Mouse (Mus musculus): ENCODE data around the gene Ttc41. TPM values are rescaled to one million over a fixed set of nuclear protein-coding genes. Genes with fewer than 3 reads are reported as not detected.
A peak's percentile ranks its signal among the peaks of the same experiment; 100 is the strongest.

Ttc41 gene
- polyA plus RNA-seq, 2 experiments = 0.98 to 2.5 TPM

DNA sequence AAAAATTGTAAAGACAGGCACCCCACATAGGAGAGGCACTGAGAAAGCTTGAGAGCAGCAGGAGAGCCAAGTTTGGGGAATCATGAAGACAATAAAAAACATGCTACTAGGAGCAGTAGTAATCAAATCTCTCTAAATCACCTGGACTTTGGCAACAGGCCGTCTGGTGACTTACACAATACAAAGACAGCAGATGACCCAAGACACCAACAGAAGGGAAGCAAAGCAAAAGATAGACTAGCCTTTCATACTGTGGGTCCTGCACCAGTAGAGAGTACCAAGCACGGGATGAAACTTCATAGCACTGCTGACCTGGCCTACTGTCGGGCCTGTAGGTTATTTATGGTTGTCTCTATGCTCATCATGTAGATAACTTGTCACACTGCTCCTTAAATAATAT is 5.4 kb upstream of the Ttc41 start:
- H3K9me3 ChIP-seq (ENCODE audit: control insufficient read depth, low read length) = no peaks in the 10 kb centered on the region
- peaks cover 80% of the 10 kb centered on the region for H3K36me3 ChIP-seq (ENCODE audit: control insufficient read depth, insufficient read depth, low read length)
- 0 out of 2 replicates have a peak overlapping the region, but pooled peaks have one; percentile 19 for H3K4me2 ChIP-seq (replicated peaks; ENCODE audit: low read depth, low read length, severe bottlenecking)
- TF ChIP-seq POLR2A (IDR thresholded peaks at IDR 0.05; ENCODE audit: borderline replicate concordance, extremely low read depth, insufficient read depth, insufficient read length) = no peak
- WGBS = 61% methylated on average over 3 of the region's 3 CpGs
- DNase-seq (ENCODE audit: low spot score) (no peak), ATAC-seq (ENCODE audit: low FRiP score, low read depth) (no peak)
- H3K27ac ChIP-seq (replicated peaks; ENCODE audit: low read depth, low read length) = no peak overlapping the region
- no peak overlapping the region for H3K4me3 ChIP-seq (replicated peaks; ENCODE audit: low read length)
- H3K9ac ChIP-seq (ENCODE audit: low read depth, low read length, severe bottlenecking) = no peak overlapping the region
- peaks cover 37% of the 10 kb centered on the region for H3K4me1 ChIP-seq (ENCODE audit: control insufficient read depth, insufficient read depth, low read length)
- no peaks in the 10 kb centered on the region for H3K27me3 ChIP-seq (ENCODE audit: control insufficient read depth, insufficient read depth, low read length)

DNA sequence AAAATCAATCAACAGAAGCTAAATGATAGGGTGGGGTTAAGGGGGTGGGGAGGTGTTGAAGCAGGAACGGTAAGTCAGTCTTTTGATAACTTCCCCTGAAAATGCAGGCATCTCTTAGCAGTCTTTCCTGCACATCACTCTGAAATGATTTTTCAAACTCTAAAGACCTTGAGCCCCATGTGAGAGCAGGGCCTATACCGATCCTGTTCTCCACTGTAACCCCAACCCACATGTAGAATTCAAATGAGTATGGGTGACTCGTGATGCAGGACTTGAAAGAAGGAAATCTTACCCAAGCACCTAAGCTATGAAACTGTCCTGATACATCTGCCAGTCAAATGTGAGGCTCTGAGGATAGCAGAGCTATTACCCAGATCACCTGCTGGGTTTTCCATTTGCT is 4.6 kb upstream of the Ttc41 start:
- WGBS = 56% methylated on average over 3 of the region's 3 CpGs
- peaks cover 73% of the 10 kb centered on the region for H3K36me3 ChIP-seq (ENCODE audit: control insufficient read depth, insufficient read depth, low read length)
- peak overlapping the region; percentile 4; the same call in 1 of the 2 replicates for H3K4me3 ChIP-seq (replicated peaks; ENCODE audit: low read length)
- no peaks in the 10 kb centered on the region for H3K27me3 ChIP-seq (ENCODE audit: control insufficient read depth, insufficient read depth, low read length)
- ATAC-seq (ENCODE audit: low FRiP score, low read depth) (no peak), DNase-seq (ENCODE audit: low spot score) (no peak)
- H3K9ac ChIP-seq (ENCODE audit: low read depth, low read length, severe bottlenecking) = 0 out of 2 replicates have a peak overlapping the region, but pooled peaks have one; percentile 6
- peaks cover 37% of the 10 kb centered on the region for H3K4me1 ChIP-seq (ENCODE audit: control insufficient read depth, insufficient read depth, low read length)
- H3K9me3 ChIP-seq (ENCODE audit: control insufficient read depth, low read length) = no peaks in the 10 kb centered on the region
- H3K27ac ChIP-seq (replicated peaks; ENCODE audit: low read depth, low read length) = no peak overlapping the region
- TF ChIP-seq POLR2A (IDR thresholded peaks at IDR 0.05; ENCODE audit: borderline replicate concordance, extremely low read depth, insufficient read depth, insufficient read length) = no peak
- no peak overlapping the region for H3K4me2 ChIP-seq (replicated peaks; ENCODE audit: low read depth, low read length, severe bottlenecking)

GRCm38 (mm10) chr10:86702312-86702920 is 3.2 kb upstream of the Ttc41 start:
- peak overlapping the region; percentile 93; the same call in 1 of the 2 replicates for H3K4me3 ChIP-seq (replicated peaks; ENCODE audit: low read length)
- no peak for DNase-seq (ENCODE audit: low spot score)
- 42% methylated on average over 4 of the region's 4 CpGs for WGBS

DNA sequence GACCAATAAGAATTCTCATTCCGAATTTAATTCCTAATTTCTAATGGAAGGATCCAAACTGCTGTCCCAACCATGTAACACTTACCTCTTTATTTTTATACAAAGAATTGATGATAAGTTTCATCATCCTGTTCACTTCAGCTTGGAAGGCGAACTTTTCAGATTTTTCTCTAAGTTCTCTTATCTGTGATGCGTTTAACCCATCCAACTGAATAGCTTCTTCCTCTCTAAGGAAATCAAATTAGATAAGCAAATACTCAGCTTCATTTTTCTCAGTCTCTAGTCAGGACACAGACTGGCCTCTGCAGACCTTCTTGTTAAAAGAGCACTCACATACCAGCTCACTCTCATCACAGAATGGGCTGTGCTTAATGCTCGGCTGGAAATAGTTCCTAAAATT is 2.2 kb upstream of the Ttc41 start:
- TF ChIP-seq POLR2A (IDR thresholded peaks at IDR 0.05; ENCODE audit: borderline replicate concordance, extremely low read depth, insufficient read depth, insufficient read length) = no peak
- peaks cover 37% of the 10 kb centered on the region for H3K4me1 ChIP-seq (ENCODE audit: control insufficient read depth, insufficient read depth, low read length)
- no peak for DNase-seq (ENCODE audit: low spot score)
- no peaks in the 10 kb centered on the region for H3K9me3 ChIP-seq (ENCODE audit: control insufficient read depth, low read length)
- H3K27me3 ChIP-seq (ENCODE audit: control insufficient read depth, insufficient read depth, low read length) = no peaks in the 10 kb centered on the region
- no peak for ATAC-seq (ENCODE audit: low FRiP score, low read depth)
- H3K9ac ChIP-seq (ENCODE audit: low read depth, low read length, severe bottlenecking) = peak overlapping the region; percentile 95; the same call in 1 of the 2 replicates
- H3K4me3 ChIP-seq (replicated peaks; ENCODE audit: low read length) = peak overlapping the region; percentile 93
- H3K4me2 ChIP-seq (replicated peaks; ENCODE audit: low read depth, low read length, severe bottlenecking) = peak overlapping the region; percentile 84
- 71% methylated on average over 4 of the region's 4 CpGs for WGBS
- H3K27ac ChIP-seq (replicated peaks; ENCODE audit: low read depth, low read length) = no peak overlapping the region
- peaks cover 55% of the 10 kb centered on the region for H3K36me3 ChIP-seq (ENCODE audit: control insufficient read depth, insufficient read depth, low read length)

More at GRCm38 (mm10) chr10:86702312-86702920, 3.2 kb upstream of the Ttc41 start:
- Histone ChIP-seq H3K27me3 (ENCODE audit: control insufficient read depth, insufficient read depth, low read length) (no peaks in the 10 kb centered on the region), H3K27ac (replicated peaks; ENCODE audit: low read depth, low read length) (no peak overlapping the region), H3K4me2 (replicated peaks; ENCODE audit: low read depth, low read length, severe bottlenecking) (peak overlapping the region; percentile 84; the same call in 1 of the 2 replicates), H3K4me1 (ENCODE audit: control insufficient read depth, insufficient read depth, low read length) (peaks cover 37% of the 10 kb centered on the region), H3K9me3 (ENCODE audit: control insufficient read depth, low read length) (no peaks in the 10 kb centered on the region), H3K9ac (ENCODE audit: low read depth, low read length, severe bottlenecking) (no peak overlapping the region), H3K36me3 (ENCODE audit: control insufficient read depth, insufficient read depth, low read length) (peaks cover 65% of the 10 kb centered on the region)
- no peak for ATAC-seq (ENCODE audit: low FRiP score, low read depth)
- TF ChIP-seq POLR2A (IDR thresholded peaks at IDR 0.05; ENCODE audit: borderline replicate concordance, extremely low read depth, insufficient read depth, insufficient read length) = no peak

- H3K36me3 ChIP-seq (ENCODE audit: control insufficient read depth, insufficient read depth, low read length) = peaks cover 49% of the 10 kb centered on the region
- no peak for TF ChIP-seq POLR2A (IDR thresholded peaks at IDR 0.05; ENCODE audit: borderline replicate concordance, extremely low read depth, insufficient read depth, insufficient read length)
- DNase-seq (ENCODE audit: low spot score) (no peak), ATAC-seq (ENCODE audit: low FRiP score, low read depth) (no peak)
- H3K9me3 ChIP-seq (ENCODE audit: control insufficient read depth, low read length) = no peaks in the 10 kb centered on the region
- H3K4me1 ChIP-seq (ENCODE audit: control insufficient read depth, insufficient read depth, low read length) = peaks cover 37% of the 10 kb centered on the region
- peak overlapping the region; percentile 84 for H3K4me2 ChIP-seq (replicated peaks; ENCODE audit: low read depth, low read length, severe bottlenecking)
- H3K27me3 ChIP-seq (ENCODE audit: control insufficient read depth, insufficient read depth, low read length) = no peaks in the 10 kb centered on the region
- peak overlapping the region; percentile 95 for H3K9ac ChIP-seq (ENCODE audit: low read depth, low read length, severe bottlenecking)
- H3K4me3 ChIP-seq (replicated peaks; ENCODE audit: low read length) = peak overlapping the region; percentile 93
- 4% methylated on average over 8 of the region's 8 CpGs for WGBS
- H3K27ac ChIP-seq (replicated peaks; ENCODE audit: low read depth, low read length) = no peak overlapping the region
These were observed 1.5 kb upstream of the Ttc41 start for GRCm38 (mm10) chr10:86704141-86704540.
